Mouse (Mus musculus) heart, postnatal 0 days (tissue): Measurements from ENCODE around the gene Fryl. TPM values are rescaled to one million over a fixed set of nuclear protein-coding genes. Genes with fewer than 3 reads are reported as not detected.
"Not testable (repeated sequence)": the region's sequence is repeated elsewhere in the genome, so short reads cannot be mapped to it uniquely, and the experiment has no call there.

ENCODE experiments used
- ATAC-seq: fragments of 200-750 bp; cut with Nextera tagmentation; 2 replicates; pipeline ENCODE4 v1.8.0; 2017; ENCODE audit warnings: low read depth, moderate number of reproducible peaks, moderate library complexity; ENCODE audit not compliant: insufficient read depth
- DNase-seq: peaks from one replicate; pipeline ENCODE4 v3.0.0-alpha.2; 2016; ENCODE audit warnings: low spot score
- H3K27ac ChIP-seq: fragments of 300-500 bp; sonication (generic); 2 replicates; pipeline ENCODE4 v1.5.1; 2014; ENCODE audit warnings: low read depth, mild to moderate bottlenecking
- H3K27me3 ChIP-seq: fragments of 300-500 bp; sonication (generic); 2 replicates; pipeline ENCODE4 v1.6.1; 2014; ENCODE audit warnings: low read length, mixed read lengths; ENCODE audit not compliant: control insufficient read depth, insufficient read depth
- H3K36me3 ChIP-seq: fragments of 300-500 bp; sonication (generic); replicated peaks from 2 replicates; pipeline ENCODE4 v1.6.1; 2014; ENCODE audit warnings: low read length, mixed read lengths; ENCODE audit not compliant: control insufficient read depth, insufficient read depth
- H3K4me1 ChIP-seq: fragments of 300-500 bp; sonication (generic); 2 replicates; pipeline ENCODE4 v1.6.1; 2014; ENCODE audit warnings: antibody characterized with exemption; ENCODE audit not compliant: control insufficient read depth, insufficient read depth
- H3K4me2 ChIP-seq: fragments of 300-500 bp; sonication (generic); 2 replicates; pipeline ENCODE4 v1.6.1; 2014; ENCODE audit warnings: low read depth, mild to moderate bottlenecking, low read length, moderate library complexity
- H3K4me3 ChIP-seq: fragments of 300-500 bp; sonication (generic); 2 replicates; pipeline ENCODE4 v1.5.1; 2014; ENCODE audit warnings: low read depth, low read length
- H3K9ac ChIP-seq: fragments of 300-500 bp; sonication (generic); replicated peaks from 2 replicates; pipeline ENCODE4 v1.6.1; 2014; ENCODE audit warnings: low read depth, low read length, mixed read lengths
- H3K9me3 ChIP-seq: fragments of 300-500 bp; sonication (generic); replicated peaks from 2 replicates; pipeline ENCODE4 v1.6.1; 2016; ENCODE audit warnings: low read length; ENCODE audit not compliant: control insufficient read depth
- CTCF ChIP-seq: IDR thresholded peaks from 2 replicates; pipeline ENCODE4 v1.5.1; 2016; ENCODE audit warnings: antibody characterized with exemption, control low read depth, low read depth
- EP300 ChIP-seq: IDR thresholded peaks from 2 replicates; pipeline ENCODE4 v1.6.1; 2016; ENCODE audit warnings: antibody characterized with exemption, low read depth
- WGBS: fragments of 180-500 bp; shearing (Covaris S2); extraction: QIAGEN DNeasy Blood & Tissue Kit; methylation state at CpG from one replicate; pipeline ENCODE4 v1.1.7; 2014; 5-methylcytosine and 5-hydroxymethylcytosine counted together
- polyA plus RNA-seq: library from polyadenylated mRNA; unstranded; fragments of >200 nt; fragmentation: Nextera tagmentation; extraction: Ambion mirVana; gene quantifications from 2 replicates; pipeline ENCODE4 v1.2.1, GENCODE M21; 2015
- total RNA-seq: library from RNA; depleted of rRNA; stranded (reverse); fragments of >200 nt; gene quantifications from 2 replicates; pipeline ENCODE4 v1.2.3, GENCODE M21; 2014; ENCODE audit warnings: low replicate concordance

The Fryl gene
- total and polyA plus RNA-seq, 2 experiments from 2014 or later = 19.3 to 43.0 TPM

- DNase-seq = no peak
- H3K27me3 ChIP-seq = peaks cover 22% of the 10 kb centered on the region
- TF ChIP-seq EP300 (no peak), CTCF (no peak)
- peak; percentile 71 for ATAC-seq
- H3K9me3 ChIP-seq = no peaks in the 10 kb centered on the region
- H3K27ac ChIP-seq = no peak within 1 kb of the TSS
- peak within 1 kb of the TSS; percentile 42 for H3K4me3 ChIP-seq
- peaks cover 7% of the 10 kb centered on the region for H3K4me1 ChIP-seq
- peak within 1 kb of the TSS; percentile 62 for H3K4me2 ChIP-seq
- WGBS = 7% methylated on average over 64 of the region's 65 CpGs
- no peaks in the 10 kb centered on the region for H3K36me3 ChIP-seq
- H3K9ac ChIP-seq = no peak within 1 kb of the TSS
Measured at GRCm38 (mm10) chr5:73006784-73007581, 249.4 kb downstream of the Fryl start, which contains the start of gene Slc10a4. Gene Slc10a4, plus strand, starts transcription at chr5:73006883.

- DNase-seq (no peak), ATAC-seq (no peak)
- Histone ChIP-seq H3K9ac (no peak overlapping the region), H3K27me3 (peaks cover 22% of the 10 kb centered on the region), H3K4me3 (no peak overlapping the region), H3K36me3 (no peaks in the 10 kb centered on the region), H3K9me3 (no peaks in the 10 kb centered on the region), H3K4me1 (peaks cover 7% of the 10 kb centered on the region), H3K4me2 (no peak overlapping the region), H3K27ac (no peak overlapping the region)
- TF ChIP-seq CTCF = no peak
- no peak for TF ChIP-seq EP300
- WGBS = 80% methylated on average over 5 of the region's 5 CpGs
Measured at GRCm38 (mm10) chr5:73004046-73004445, 252.4 kb downstream of the Fryl start.

- H3K4me1 ChIP-seq, H3K27me3 ChIP-seq, ATAC-seq, H3K4me2 ChIP-seq, DNase-seq, H3K4me3 ChIP-seq, H3K27ac ChIP-seq, H3K9ac ChIP-seq, H3K9me3 ChIP-seq, H3K36me3 ChIP-seq: not testable (repeated sequence)
- whole genome bisulfite sequencing = 65% methylated on average over 1 of the region's 1 CpGs
Measured at GRCm38 (mm10) chr5:72998546-72998945, 257.9 kb downstream of the Fryl start.

GRCm38 (mm10) chr5:72995379-72995778, 261.0 kb downstream of the Fryl start:
- no peak for DNase-seq
- TF ChIP-seq EP300 (no peak), CTCF (no peak)
- H3K27me3 ChIP-seq = no peaks in the 10 kb centered on the region
- no peaks in the 10 kb centered on the region for H3K9me3 ChIP-seq
- H3K36me3 ChIP-seq = no peaks in the 10 kb centered on the region
- no peak overlapping the region for H3K9ac ChIP-seq
- no peak overlapping the region for H3K4me2 ChIP-seq
- ATAC-seq = no peak
- no peak overlapping the region for H3K27ac ChIP-seq
- no peak overlapping the region for H3K4me3 ChIP-seq
- H3K4me1 ChIP-seq = no peaks in the 10 kb centered on the region
- WGBS = 28% methylated on average over 10 of the region's 10 CpGs

GRCm38 (mm10) chr5:72994928-72995327, 261.5 kb downstream of the Fryl start:
- H3K9ac ChIP-seq = no peak overlapping the region
- no peaks in the 10 kb centered on the region for H3K27me3 ChIP-seq
- H3K9me3 ChIP-seq = no peaks in the 10 kb centered on the region
- H3K36me3 ChIP-seq = no peaks in the 10 kb centered on the region
- no peak overlapping the region for H3K27ac ChIP-seq
- 74% methylated on average over 2 of the region's 2 CpGs for WGBS
- DNase-seq (no peak), ATAC-seq (no peak)
- no peak overlapping the region for H3K4me3 ChIP-seq
- TF ChIP-seq EP300 (no peak), CTCF (no peak)
- H3K4me1 ChIP-seq = no peaks in the 10 kb centered on the region
- H3K4me2 ChIP-seq = no peak overlapping the region

GRCm38 (mm10) chr5:72994424-72994823, 262.0 kb downstream of the Fryl start:
- H3K4me1 ChIP-seq = no peaks in the 10 kb centered on the region
- H3K4me2 ChIP-seq = no peak overlapping the region
- no peak overlapping the region for H3K27ac ChIP-seq
- no peaks in the 10 kb centered on the region for H3K27me3 ChIP-seq
- WGBS = 79% methylated on average over 8 of the region's 8 CpGs
- no peaks in the 10 kb centered on the region for H3K9me3 ChIP-seq
- no peak overlapping the region for H3K4me3 ChIP-seq
- no peak overlapping the region for H3K9ac ChIP-seq
- TF ChIP-seq EP300 (no peak), CTCF (no peak)
- no peaks in the 10 kb centered on the region for H3K36me3 ChIP-seq
- DNase-seq (no peak), ATAC-seq (no peak)
